Mouse (Mus musculus): Measurements from ENCODE around the gene Pick1. TPM values are rescaled to one million over a fixed set of nuclear protein-coding genes. Genes with fewer than 3 reads are reported as not detected.

The Pick1 gene
- polyA plus RNA-seq, 1 experiment from 2014 or later = 57.4 TPM

GRCm38 (mm10) chr15:79238036-79238435 lies 9.1 kb downstream of the Pick1 start:
- H3K27me3 ChIP-seq = no peaks in the 10 kb centered on the region
- no peak for ATAC-seq (ENCODE audit: low FRiP score, low read depth)
- H3K9me3 ChIP-seq = no peaks in the 10 kb centered on the region
- no peak overlapping the region for H3K27ac ChIP-seq
- no peak overlapping the region for H3K4me2 ChIP-seq (replicated peaks)
- 88% methylated on average over 6 of the region's 6 CpGs for WGBS
- peaks cover 80% of the 10 kb centered on the region for H3K36me3 ChIP-seq
- H3K4me3 ChIP-seq = no peak overlapping the region
- no peak overlapping the region for H3K9ac ChIP-seq
- no peaks in the 10 kb centered on the region for H3K4me1 ChIP-seq

GRCm38 (mm10) chr15:79242574-79243233 lies 13.7 kb downstream of the Pick1 start:
- H3K27me3 ChIP-seq = no peaks in the 10 kb centered on the region
- 72% methylated on average over 13 of the region's 13 CpGs for WGBS
- H3K9me3 ChIP-seq = no peaks in the 10 kb centered on the region
- H3K36me3 ChIP-seq = peaks cover 76% of the 10 kb centered on the region
- no peak overlapping the region for H3K9ac ChIP-seq
- peak; percentile 13; the same call in 1 of the 2 replicates for ATAC-seq (ENCODE audit: low FRiP score, low read depth)
- H3K4me3 ChIP-seq = no peak overlapping the region
- no peak overlapping the region; the same call in 1 of the 2 replicates for H3K4me2 ChIP-seq (replicated peaks)
- peak overlapping the region; percentile 11; the same call in 1 of the 2 replicates for H3K27ac ChIP-seq
- peaks cover 11% of the 10 kb centered on the region for H3K4me1 ChIP-seq

- peak overlapping the region; percentile 37 for H3K4me2 ChIP-seq (replicated peaks)
- H3K9me3 ChIP-seq = no peaks in the 10 kb centered on the region
- WGBS = 15% methylated on average over 10 of the region's 10 CpGs
- no peak overlapping the region for H3K4me3 ChIP-seq
- no peaks in the 10 kb centered on the region for H3K27me3 ChIP-seq
- peak; percentile 96 for ATAC-seq (ENCODE audit: low FRiP score, low read depth)
- peak overlapping the region; percentile 11; the same call in 1 of the 2 replicates for H3K27ac ChIP-seq
- peaks cover 11% of the 10 kb centered on the region for H3K4me1 ChIP-seq
- H3K36me3 ChIP-seq = peaks cover 76% of the 10 kb centered on the region
- peak overlapping the region; percentile 25; the same call in 1 of the 2 replicates for H3K9ac ChIP-seq
Observed at GRCm38 (mm10) chr15:79243234-79244042, 14.5 kb downstream of the Pick1 start.

DNA sequence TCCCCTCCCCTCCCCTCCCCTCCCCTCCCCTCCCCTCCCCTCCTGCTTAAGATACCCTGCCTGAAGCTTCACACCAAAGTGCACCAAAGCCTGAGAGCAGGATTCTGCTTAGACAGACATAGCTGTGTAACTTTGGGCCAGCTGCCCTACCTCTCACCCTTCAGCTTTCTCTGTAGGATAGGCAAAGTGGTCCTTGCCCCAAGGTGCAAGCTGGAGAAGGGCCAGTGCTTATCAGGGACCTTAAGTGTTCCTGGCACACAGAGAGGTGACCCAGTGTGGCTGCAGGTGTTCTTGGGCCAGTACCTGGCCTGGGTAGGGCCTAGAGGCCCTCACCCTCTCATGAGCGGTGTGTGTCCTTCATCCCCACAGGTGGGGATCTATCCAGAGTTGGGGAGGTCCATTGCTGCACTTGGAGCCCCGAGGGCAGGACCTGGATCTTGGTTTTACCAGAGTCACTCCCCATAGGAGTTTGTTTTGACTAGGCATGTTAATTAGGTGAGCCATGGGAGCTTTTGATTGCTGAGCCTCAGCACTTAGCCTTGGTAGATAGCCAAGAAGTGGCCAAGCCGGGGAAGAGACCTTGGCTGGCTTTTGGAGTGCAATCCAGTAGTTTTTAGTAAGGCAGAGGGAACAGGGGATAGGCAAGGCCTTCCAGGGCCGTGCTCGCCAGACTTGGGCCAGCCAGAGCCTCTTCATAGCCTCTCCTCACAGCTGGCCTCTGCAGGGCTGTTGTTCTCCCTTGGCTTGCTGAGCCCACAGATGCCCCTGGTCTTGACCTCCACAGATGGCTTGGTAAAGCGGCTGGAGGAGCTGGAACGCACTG lies 15.3 kb downstream of the Pick1 start:
- H3K27ac ChIP-seq = peak overlapping the region; percentile 33; the same call in 1 of the 2 replicates
- WGBS = 73% methylated on average over 7 of the region's 7 CpGs
- no peak overlapping the region for H3K4me2 ChIP-seq (replicated peaks)
- peaks cover 76% of the 10 kb centered on the region for H3K36me3 ChIP-seq
- no peak overlapping the region for H3K4me3 ChIP-seq
- H3K9ac ChIP-seq = peak overlapping the region; percentile 48
- H3K9me3 ChIP-seq = no peaks in the 10 kb centered on the region
- no peaks in the 10 kb centered on the region for H3K27me3 ChIP-seq
- peaks cover 11% of the 10 kb centered on the region for H3K4me1 ChIP-seq
- ATAC-seq (ENCODE audit: low FRiP score, low read depth) = no peak

DNA sequence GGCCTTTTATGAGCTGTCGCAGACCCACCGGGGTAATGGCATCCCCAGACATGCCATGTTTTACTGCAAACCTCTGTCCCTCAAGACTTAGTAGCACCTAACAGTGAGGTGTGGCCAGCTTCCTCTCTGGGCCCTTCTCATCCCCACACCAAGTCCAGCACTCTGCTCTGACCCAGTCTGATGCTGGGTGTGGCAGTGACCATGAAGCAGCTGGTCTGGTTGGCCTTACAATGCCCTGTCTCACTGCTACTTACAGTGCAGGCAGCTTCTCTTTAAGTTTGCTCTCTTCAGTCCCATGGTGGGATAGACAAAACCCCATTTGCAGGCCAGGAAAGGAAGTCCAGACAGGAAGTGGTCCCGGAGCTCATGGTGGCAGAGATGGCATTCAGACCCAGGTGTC lies 16.3 kb downstream of the Pick1 start:
- Histone ChIP-seq H3K4me2 (replicated peaks) (no peak overlapping the region), H3K27ac (no peak overlapping the region), H3K4me3 (no peak overlapping the region), H3K27me3 (peaks cover 1% of the 10 kb centered on the region), H3K36me3 (peaks cover 69% of the 10 kb centered on the region), H3K9me3 (no peaks in the 10 kb centered on the region), H3K9ac (no peak overlapping the region), H3K4me1 (peaks cover 11% of the 10 kb centered on the region)
- 85% methylated on average over 3 of the region's 3 CpGs for WGBS
- no peak for ATAC-seq (ENCODE audit: low FRiP score, low read depth)

- no peak overlapping the region for H3K27ac ChIP-seq
- ATAC-seq (ENCODE audit: low FRiP score, low read depth) = no peak
- no peaks in the 10 kb centered on the region for H3K9me3 ChIP-seq
- H3K4me2 ChIP-seq (replicated peaks) = no peak overlapping the region
- H3K27me3 ChIP-seq = peaks cover 49% of the 10 kb centered on the region
- no peak overlapping the region for H3K9ac ChIP-seq
- WGBS = 69% methylated on average over 2 of the region's 2 CpGs
- peaks cover 40% of the 10 kb centered on the region for H3K36me3 ChIP-seq
- peaks cover 21% of the 10 kb centered on the region for H3K4me1 ChIP-seq
- no peak overlapping the region for H3K4me3 ChIP-seq
Observed at GRCm38 (mm10) chr15:79250236-79250635, 21.3 kb downstream of the Pick1 start.

- H3K27me3 ChIP-seq = peaks cover 52% of the 10 kb centered on the region
- H3K9me3 ChIP-seq = no peaks in the 10 kb centered on the region
- no peak overlapping the region for H3K4me3 ChIP-seq
- ATAC-seq (ENCODE audit: low FRiP score, low read depth) = no peak; the same call in 1 of the 2 replicates
- peak overlapping the region; percentile 0; the same call in 1 of the 2 replicates for H3K9ac ChIP-seq
- H3K4me1 ChIP-seq = peaks cover 21% of the 10 kb centered on the region
- peaks cover 30% of the 10 kb centered on the region for H3K36me3 ChIP-seq
- no peak overlapping the region; the same call in 1 of the 2 replicates for H3K4me2 ChIP-seq (replicated peaks)
- H3K27ac ChIP-seq = no peak overlapping the region
- 58% methylated on average over 7 of the region's 7 CpGs for whole genome bisulfite sequencing
Observed at GRCm38 (mm10) chr15:79251168-79251567, 22.2 kb downstream of the Pick1 start.

DNA sequence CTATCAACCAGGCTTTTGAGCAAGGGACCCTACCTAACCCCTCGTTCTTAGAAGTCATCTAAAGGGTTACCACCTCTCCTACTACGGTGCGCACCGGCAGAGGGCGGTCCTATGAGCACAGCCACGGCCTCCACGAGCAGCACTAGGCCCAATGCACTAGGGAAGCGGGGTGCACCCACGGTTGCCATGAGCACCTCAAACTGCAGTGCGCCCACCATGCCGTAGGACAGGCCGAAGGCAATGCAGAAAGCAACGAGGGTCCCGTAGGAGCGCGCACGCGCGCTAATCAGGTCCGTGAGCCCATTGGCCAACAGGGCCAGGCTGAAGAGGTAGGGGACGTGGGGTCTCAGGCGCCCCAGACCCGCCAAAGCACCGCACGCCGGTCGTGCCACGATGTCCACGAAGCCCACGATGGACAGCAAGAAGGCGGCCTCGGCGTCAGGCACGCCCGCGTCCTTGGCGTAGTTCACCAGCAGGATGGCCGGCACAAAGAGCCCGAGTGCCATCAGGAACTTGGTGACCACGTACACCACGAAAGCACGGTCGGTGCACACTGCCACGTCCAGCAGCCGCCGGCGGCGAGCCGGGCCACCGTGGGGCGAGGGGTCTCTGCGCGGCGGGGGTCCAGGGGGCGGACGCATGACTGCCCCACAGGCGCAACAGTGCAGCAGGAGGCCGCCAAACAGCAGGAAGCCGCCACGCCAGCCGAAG lies 23.0 kb downstream of the Pick1 start:
- Histone ChIP-seq H3K36me3 (peaks cover 23% of the 10 kb centered on the region), H3K27ac (no peak overlapping the region), H3K4me2 (replicated peaks) (peak overlapping the region; percentile 75), H3K4me3 (peak overlapping the region; percentile 43), H3K27me3 (peaks cover 52% of the 10 kb centered on the region), H3K9me3 (no peaks in the 10 kb centered on the region), H3K4me1 (peaks cover 21% of the 10 kb centered on the region), H3K9ac (peak overlapping the region; percentile 67)
- WGBS = 3% methylated on average over 61 of the region's 61 CpGs
- ATAC-seq (ENCODE audit: low FRiP score, low read depth) = peak; percentile 24; the same call in 1 of the 2 replicates

DNA sequence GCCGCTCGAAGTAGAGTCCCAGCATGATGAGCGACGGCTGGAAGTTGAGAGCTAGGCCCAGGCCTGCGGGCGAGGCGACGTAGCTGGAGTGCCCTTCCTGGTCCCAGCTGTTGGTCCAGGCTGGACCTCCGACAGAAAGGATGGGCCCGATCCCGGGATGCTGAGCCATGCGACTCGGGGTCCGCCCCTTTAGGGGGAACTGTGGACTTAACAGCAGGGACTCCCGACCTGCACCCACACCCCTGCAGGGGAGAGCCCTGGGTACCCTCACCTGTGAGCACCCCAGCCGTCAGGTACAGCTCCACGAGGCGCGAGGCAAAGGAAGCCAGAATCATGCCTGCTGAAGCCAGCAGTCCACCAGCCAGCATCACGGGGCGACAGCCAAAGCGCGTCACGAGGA lies 23.6 kb downstream of the Pick1 start:
- ATAC-seq (ENCODE audit: low FRiP score, low read depth) = no peak
- H3K4me2 ChIP-seq (replicated peaks) = peak overlapping the region; percentile 75
- WGBS = 35% methylated on average over 24 of the region's 24 CpGs
- peak overlapping the region; percentile 67 for H3K9ac ChIP-seq
- H3K4me3 ChIP-seq = peak overlapping the region; percentile 43
- H3K27ac ChIP-seq = no peak overlapping the region
- no peaks in the 10 kb centered on the region for H3K9me3 ChIP-seq
- peaks cover 19% of the 10 kb centered on the region for H3K36me3 ChIP-seq
- H3K4me1 ChIP-seq = peaks cover 21% of the 10 kb centered on the region
- H3K27me3 ChIP-seq = peaks cover 52% of the 10 kb centered on the region

DNA sequence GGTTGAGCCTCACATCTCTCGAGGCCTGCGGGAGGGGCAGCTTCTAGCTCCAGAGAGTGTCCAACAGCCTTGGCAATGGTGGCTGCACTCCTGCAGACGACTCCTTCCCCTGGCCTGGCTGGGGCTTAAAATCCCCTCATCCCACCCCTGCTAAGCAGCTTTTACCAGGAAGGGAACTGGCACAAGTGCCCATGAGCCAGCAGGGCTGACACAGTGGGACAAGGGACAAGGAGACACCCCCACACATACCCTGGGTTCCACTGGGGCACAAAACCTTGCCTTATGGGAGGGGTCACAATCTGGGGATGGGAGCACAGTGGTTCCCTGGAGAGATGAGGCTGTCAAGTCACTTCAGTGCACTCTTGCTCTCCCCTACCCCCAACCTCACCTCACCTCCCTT lies 25.7 kb downstream of the Pick1 start, which contains the start of gene Slc16a8:
TSS of gene Slc16a8 (minus strand) at position 101 of the 400 bp plus-strand sequence.
- H3K9ac ChIP-seq = no peak within 1 kb of the TSS
- no peak within 1 kb of the TSS for H3K4me2 ChIP-seq (replicated peaks)
- H3K9me3 ChIP-seq = no peaks in the 10 kb centered on the region
- no peaks in the 10 kb centered on the region for H3K36me3 ChIP-seq
- peaks cover 21% of the 10 kb centered on the region for H3K4me1 ChIP-seq
- 29% methylated on average over 3 of the region's 3 CpGs for WGBS
- no peak within 1 kb of the TSS for H3K27ac ChIP-seq
- H3K27me3 ChIP-seq = peaks cover 68% of the 10 kb centered on the region
- ATAC-seq (ENCODE audit: low FRiP score, low read depth) = no peak
- H3K4me3 ChIP-seq = no peak within 1 kb of the TSS

- peaks cover 10% of the 10 kb centered on the region for H3K4me1 ChIP-seq
- no peak overlapping the region for H3K9ac ChIP-seq
- H3K4me2 ChIP-seq (replicated peaks) = no peak overlapping the region
- peaks cover 71% of the 10 kb centered on the region for H3K27me3 ChIP-seq
- WGBS = 22% methylated on average over 17 of the region's 17 CpGs
- no peaks in the 10 kb centered on the region for H3K9me3 ChIP-seq
- no peak for ATAC-seq (ENCODE audit: low FRiP score, low read depth)
- no peaks in the 10 kb centered on the region for H3K36me3 ChIP-seq
- no peak overlapping the region for H3K27ac ChIP-seq
- no peak overlapping the region for H3K4me3 ChIP-seq
Observed at GRCm38 (mm10) chr15:79258521-79258920, 29.5 kb downstream of the Pick1 start.

Measured in limb, embryonic 13.5 days (tissue).